Mouse (Mus musculus) midbrain, postnatal 0 days (tissue): ENCODE data around the gene Rcc2. TPM values are rescaled to one million over a fixed set of nuclear protein-coding genes. Genes with fewer than 3 reads are reported as not detected.
A peak's percentile ranks its signal among the peaks of the same experiment; 100 is the strongest.

Experiments
- ATAC-seq: fragments of 200-750 bp; cut with Nextera tagmentation; 2 replicates; pipeline ENCODE4 v1.8.0; 2017; ENCODE audit warnings: moderate number of reproducible peaks, mild to moderate bottlenecking, moderate TSS enrichment, moderate library complexity; ENCODE audit not compliant: low FRiP score
- DNase-seq: peaks from one replicate; pipeline ENCODE4 v3.0.0-alpha.2; 2015; ENCODE audit warnings: low spot score
- H3K27ac ChIP-seq: fragments of 300-500 bp; sonication (generic); 2 replicates; pipeline ENCODE4 v1.5.1; 2014; ENCODE audit warnings: low read depth, mild to moderate bottlenecking, low read length, mixed read lengths
- H3K27me3 ChIP-seq: fragments of 300-500 bp; sonication (generic); 2 replicates; pipeline ENCODE4 v1.6.1; 2014; ENCODE audit warnings: low read length, control low read depth, mixed read lengths; ENCODE audit not compliant: insufficient read depth
- H3K36me3 ChIP-seq: fragments of 300-500 bp; sonication (generic); 2 replicates; pipeline ENCODE4 v1.6.1; 2014; ENCODE audit warnings: low read length, control low read depth, mixed read lengths; ENCODE audit not compliant: insufficient read depth
- H3K4me1 ChIP-seq: fragments of 300-500 bp; sonication (generic); 2 replicates; pipeline ENCODE4 v1.6.1; 2014; ENCODE audit warnings: mild to moderate bottlenecking, control low read depth, antibody characterized with exemption, low read length, mixed read lengths; ENCODE audit not compliant: insufficient read depth
- H3K4me2 ChIP-seq: fragments of 300-500 bp; sonication (generic); 2 replicates; pipeline ENCODE4 v1.6.1; 2014; ENCODE audit warnings: low read depth, mild to moderate bottlenecking, low read length, mixed read lengths; ENCODE audit not compliant: poor library complexity, severe bottlenecking
- H3K4me3 ChIP-seq: fragments of 300-500 bp; sonication (generic); 2 replicates; pipeline ENCODE4 v1.5.1; 2014; ENCODE audit warnings: low read depth, mild to moderate bottlenecking, low read length, moderate library complexity
- H3K9ac ChIP-seq: fragments of 300-500 bp; sonication (generic); replicated peaks from 2 replicates; pipeline ENCODE4 v1.6.1; 2014; ENCODE audit warnings: mild to moderate bottlenecking, low read length, moderate library complexity, mixed read lengths; ENCODE audit not compliant: poor library complexity, severe bottlenecking
- H3K9me3 ChIP-seq: fragments of 300-500 bp; sonication (generic); 2 replicates; pipeline ENCODE4 v1.6.1; 2016; ENCODE audit warnings: low read length, control low read depth
- CTCF ChIP-seq: IDR thresholded peaks from 2 replicates; pipeline ENCODE4 v1.5.1; 2016; ENCODE audit warnings: antibody characterized with exemption, mild to moderate bottlenecking
- WGBS: fragments of 180-500 bp; shearing (Covaris S2); extraction: QIAGEN DNeasy Blood & Tissue Kit; methylation state at CpG from one replicate; pipeline ENCODE4 v1.1.7; 2014; 5-methylcytosine and 5-hydroxymethylcytosine counted together
- polyA plus RNA-seq: library from polyadenylated mRNA; unstranded; fragments of >200 nt; fragmentation: Nextera tagmentation; extraction: Ambion mirVana; gene quantifications from 2 replicates; pipeline ENCODE4 v1.2.1, GENCODE M21; 2015
- total RNA-seq: library from RNA; depleted of rRNA; stranded (reverse); fragments of >200 nt; gene quantifications from 2 replicates; pipeline ENCODE4 v1.2.3, GENCODE M21; 2014

The Rcc2 gene
- total and polyA plus RNA-seq, 2 experiments from 2014 or later: 13.2 to 51.2 TPM

GRCm38 (mm10) chr4:140695675-140696585 is 4.4 kb upstream of the Rcc2 start:
- WGBS: 84% methylated on average over 14 of the region's 14 CpGs

GRCm38 (mm10) chr4:140699441-140700127 is 757 bp upstream of the Rcc2 start:
- H3K27ac ChIP-seq: no peak overlapping the region
- ATAC-seq (no peak), DNase-seq (peak; percentile 56)
- 7% methylated on average over 29 of the region's 29 CpGs for WGBS
- no peak for TF ChIP-seq CTCF
- H3K27me3 ChIP-seq: peaks cover 14% of the 10 kb centered on the region; the same call in 1 of the 2 replicates
- H3K4me3 ChIP-seq: peak overlapping the region; percentile 28
- H3K36me3 ChIP-seq: no peaks in the 10 kb centered on the region
- H3K4me2 ChIP-seq: peak overlapping the region; percentile 79
- H3K4me1 ChIP-seq: peaks cover 6% of the 10 kb centered on the region; the same call in 1 of the 2 replicates
- H3K9ac ChIP-seq: 0 out of 2 replicates have a peak overlapping the region, but pooled peaks have one; percentile 2
- H3K9me3 ChIP-seq: no peaks in the 10 kb centered on the region

More at GRCm38 (mm10) chr4:140695675-140696585, 4.4 kb upstream of the Rcc2 start:
- Histone ChIP-seq H3K27me3 (peaks cover 14% of the 10 kb centered on the region; the same call in 1 of the 2 replicates), H3K9me3 (no peaks in the 10 kb centered on the region), H3K4me1 (no peaks in the 10 kb centered on the region), H3K36me3 (no peaks in the 10 kb centered on the region), H3K4me3 (no peak overlapping the region), H3K9ac (no peak overlapping the region), H3K4me2 (no peak overlapping the region), H3K27ac (no peak overlapping the region)
- TF ChIP-seq CTCF: no peak
- ATAC-seq (no peak), DNase-seq (no peak)

- H3K4me2 ChIP-seq: peak overlapping the region; percentile 79
- peak overlapping the region; percentile 88 for H3K4me3 ChIP-seq
- 1% methylated on average over 60 of the region's 61 CpGs for WGBS
- DNase-seq (peak; percentile 79), ATAC-seq (peak; percentile 80)
- peaks cover 6% of the 10 kb centered on the region; the same call in 1 of the 2 replicates for H3K4me1 ChIP-seq
- TF ChIP-seq CTCF: peak; percentile 36
- H3K9me3 ChIP-seq: no peaks in the 10 kb centered on the region
- peak overlapping the region; percentile 82 for H3K27ac ChIP-seq
- peaks cover 14% of the 10 kb centered on the region; the same call in 1 of the 2 replicates for H3K27me3 ChIP-seq
- H3K9ac ChIP-seq: peak overlapping the region; percentile 82
- no peaks in the 10 kb centered on the region for H3K36me3 ChIP-seq
Measured at GRCm38 (mm10) chr4:140701049-140701715, 841 bp downstream of the Rcc2 start.

- Histone ChIP-seq H3K27ac (peak overlapping the region; percentile 82), H3K9ac (peak overlapping the region; percentile 82), H3K4me1 (peaks cover 6% of the 10 kb centered on the region; the same call in 1 of the 2 replicates), H3K9me3 (no peaks in the 10 kb centered on the region), H3K4me3 (peak overlapping the region; percentile 88), H3K4me2 (peak overlapping the region; percentile 79), H3K36me3 (no peaks in the 10 kb centered on the region), H3K27me3 (peaks cover 14% of the 10 kb centered on the region; the same call in 1 of the 2 replicates)
- TF ChIP-seq CTCF: no peak
- ATAC-seq: 0 out of 2 replicates have a peak, but pooled peaks have one; percentile 14
- DNase-seq: peak; percentile 56
- WGBS: under 1% methylated on average over 41 of the region's 107 CpGs
Measured at GRCm38 (mm10) chr4:140701716-140702561, 1.6 kb downstream of the Rcc2 start.
